Mouse (Mus musculus): ENCODE data around the gene Pard3. TPM values are rescaled to one million over a fixed set of nuclear protein-coding genes. Genes with fewer than 3 reads are reported as not detected.

Gene Pard3
- polyA plus RNA-seq, 1 experiment from 2014 or later: 35.0 TPM

GRCm38 (mm10) chr8:127318377-127319159, 254.9 kb downstream of the Pard3 start:
- Histone ChIP-seq H3K27ac (no peak overlapping the region), H3K27me3 (no peaks in the 10 kb centered on the region), H3K4me1 (peaks cover 16% of the 10 kb centered on the region), H3K36me3 (no peaks in the 10 kb centered on the region), H3K9me3 (no peaks in the 10 kb centered on the region), H3K4me3 (no peak overlapping the region), H3K9ac (no peak overlapping the region), H3K4me2 (replicated peaks) (no peak overlapping the region)
- no peak for ATAC-seq (ENCODE audit: low FRiP score, low read depth)
- 77% methylated on average over 7 of the region's 7 CpGs for WGBS

GRCm38 (mm10) chr8:127320930-127321329, 257.2 kb downstream of the Pard3 start:
- H3K9ac ChIP-seq: no peak overlapping the region
- 90% methylated on average over 5 of the region's 5 CpGs for WGBS
- H3K4me1 ChIP-seq: peaks cover 16% of the 10 kb centered on the region
- H3K4me3 ChIP-seq: no peak overlapping the region
- ATAC-seq (ENCODE audit: low FRiP score, low read depth): no peak
- no peak overlapping the region for H3K27ac ChIP-seq
- H3K27me3 ChIP-seq: no peaks in the 10 kb centered on the region
- H3K9me3 ChIP-seq: no peaks in the 10 kb centered on the region
- H3K4me2 ChIP-seq (replicated peaks): no peak overlapping the region
- no peaks in the 10 kb centered on the region for H3K36me3 ChIP-seq

- no peak overlapping the region for H3K4me3 ChIP-seq
- H3K4me2 ChIP-seq (replicated peaks): no peak overlapping the region
- no peaks in the 10 kb centered on the region; the same call in 1 of the 2 replicates for H3K36me3 ChIP-seq
- WGBS: 88% methylated on average over 10 of the region's 10 CpGs
- no peak overlapping the region for H3K9ac ChIP-seq
- H3K27ac ChIP-seq: no peak overlapping the region
- H3K4me1 ChIP-seq: peaks cover 17% of the 10 kb centered on the region; the same call in 1 of the 2 replicates
- no peaks in the 10 kb centered on the region for H3K27me3 ChIP-seq
- no peak for ATAC-seq (ENCODE audit: low FRiP score, low read depth)
- H3K9me3 ChIP-seq: no peaks in the 10 kb centered on the region
Observed at GRCm38 (mm10) chr8:127323583-127324360, 260.1 kb downstream of the Pard3 start.

GRCm38 (mm10) chr8:127324836-127325570, 261.3 kb downstream of the Pard3 start:
- Histone ChIP-seq H3K9me3 (no peaks in the 10 kb centered on the region), H3K27me3 (no peaks in the 10 kb centered on the region), H3K4me1 (peaks cover 15% of the 10 kb centered on the region; the same call in 1 of the 2 replicates), H3K36me3 (no peaks in the 10 kb centered on the region; the same call in 1 of the 2 replicates), H3K9ac (no peak overlapping the region), H3K27ac (no peak overlapping the region), H3K4me3 (no peak overlapping the region), H3K4me2 (replicated peaks) (no peak overlapping the region)
- ATAC-seq (ENCODE audit: low FRiP score, low read depth): no peak
- WGBS: 42% methylated on average over 3 of the region's 3 CpGs

- Histone ChIP-seq H3K9ac (no peak overlapping the region), H3K27ac (no peak overlapping the region), H3K36me3 (no peaks in the 10 kb centered on the region; the same call in 1 of the 2 replicates), H3K4me1 (peaks cover 21% of the 10 kb centered on the region; the same call in 1 of the 2 replicates), H3K9me3 (no peaks in the 10 kb centered on the region), H3K27me3 (no peaks in the 10 kb centered on the region), H3K4me3 (no peak overlapping the region), H3K4me2 (replicated peaks) (no peak overlapping the region)
- no peak for ATAC-seq (ENCODE audit: low FRiP score, low read depth)
- WGBS: 13% methylated on average over 5 of the region's 5 CpGs
Observed at GRCm38 (mm10) chr8:127325749-127326148, 262.1 kb downstream of the Pard3 start.

GRCm38 (mm10) chr8:127330258-127331187, 266.8 kb downstream of the Pard3 start:
- Histone ChIP-seq H3K4me1 (peaks cover 26% of the 10 kb centered on the region), H3K4me2 (replicated peaks) (no peak overlapping the region), H3K9me3 (0 out of 2 replicates have a peak, but pooled peaks cover 4% of the 10 kb centered on the region), H3K9ac (no peak overlapping the region), H3K27me3 (no peaks in the 10 kb centered on the region), H3K36me3 (no peaks in the 10 kb centered on the region; the same call in 1 of the 2 replicates), H3K4me3 (no peak overlapping the region), H3K27ac (no peak overlapping the region)
- no peak for ATAC-seq (ENCODE audit: low FRiP score, low read depth)
- WGBS: 54% methylated on average over 12 of the region's 12 CpGs

GRCm38 (mm10) chr8:127331751-127332150, 268.1 kb downstream of the Pard3 start:
- 98% methylated on average over 1 of the region's 1 CpGs for WGBS
- H3K36me3 ChIP-seq: no peaks in the 10 kb centered on the region; the same call in 1 of the 2 replicates
- H3K4me1 ChIP-seq: peaks cover 21% of the 10 kb centered on the region
- H3K9me3 ChIP-seq: 0 out of 2 replicates have a peak, but pooled peaks cover 4% of the 10 kb centered on the region
- H3K4me2 ChIP-seq (replicated peaks): no peak overlapping the region
- no peak overlapping the region for H3K27ac ChIP-seq
- no peaks in the 10 kb centered on the region for H3K27me3 ChIP-seq
- H3K9ac ChIP-seq: no peak overlapping the region
- ATAC-seq (ENCODE audit: low FRiP score, low read depth): no peak
- no peak overlapping the region for H3K4me3 ChIP-seq

- H3K27ac ChIP-seq: no peak overlapping the region
- H3K36me3 ChIP-seq: no peaks in the 10 kb centered on the region
- H3K4me2 ChIP-seq (replicated peaks): no peak overlapping the region
- no peak overlapping the region for H3K9ac ChIP-seq
- no peak for ATAC-seq (ENCODE audit: low FRiP score, low read depth)
- WGBS: 57% methylated on average over 1 of the region's 1 CpGs
- no peak overlapping the region for H3K4me3 ChIP-seq
- 0 out of 2 replicates have a peak, but pooled peaks cover 4% of the 10 kb centered on the region for H3K9me3 ChIP-seq
- H3K4me1 ChIP-seq: peaks cover 23% of the 10 kb centered on the region
- no peaks in the 10 kb centered on the region for H3K27me3 ChIP-seq
Observed at GRCm38 (mm10) chr8:127335216-127335615, 271.5 kb downstream of the Pard3 start.

- 85% methylated on average over 11 of the region's 11 CpGs for WGBS
- Histone ChIP-seq H3K36me3 (no peaks in the 10 kb centered on the region), H3K4me2 (replicated peaks) (no peak overlapping the region), H3K9ac (no peak overlapping the region), H3K27ac (no peak overlapping the region), H3K27me3 (no peaks in the 10 kb centered on the region), H3K9me3 (no peaks in the 10 kb centered on the region), H3K4me3 (no peak overlapping the region), H3K4me1 (peaks cover 19% of the 10 kb centered on the region)
- ATAC-seq (ENCODE audit: low FRiP score, low read depth): no peak
Observed at GRCm38 (mm10) chr8:127338183-127338582, 274.5 kb downstream of the Pard3 start.

GRCm38 (mm10) chr8:127341046-127341445, 277.4 kb downstream of the Pard3 start:
- H3K27ac ChIP-seq: no peak overlapping the region
- no peaks in the 10 kb centered on the region for H3K36me3 ChIP-seq
- H3K27me3 ChIP-seq: no peaks in the 10 kb centered on the region
- no peak overlapping the region for H3K4me2 ChIP-seq (replicated peaks)
- H3K4me3 ChIP-seq: no peak overlapping the region
- 82% methylated on average over 7 of the region's 7 CpGs for WGBS
- no peak overlapping the region for H3K9ac ChIP-seq
- no peaks in the 10 kb centered on the region for H3K9me3 ChIP-seq
- H3K4me1 ChIP-seq: 0 out of 2 replicates have a peak, but pooled peaks cover 18% of the 10 kb centered on the region
- no peak for ATAC-seq (ENCODE audit: low FRiP score, low read depth)

GRCm38 (mm10) chr8:127343115-127343514, 279.4 kb downstream of the Pard3 start:
- no peaks in the 10 kb centered on the region for H3K36me3 ChIP-seq
- H3K27ac ChIP-seq: no peak overlapping the region
- no peak overlapping the region for H3K4me3 ChIP-seq
- H3K9ac ChIP-seq: no peak overlapping the region
- ATAC-seq (ENCODE audit: low FRiP score, low read depth): no peak
- no peaks in the 10 kb centered on the region for H3K9me3 ChIP-seq
- no peaks in the 10 kb centered on the region for H3K27me3 ChIP-seq
- 68% methylated on average over 2 of the region's 2 CpGs for WGBS
- no peak overlapping the region for H3K4me2 ChIP-seq (replicated peaks)
- H3K4me1 ChIP-seq: 0 out of 2 replicates have a peak, but pooled peaks cover 12% of the 10 kb centered on the region
